Mouse (Mus musculus) forebrain, embryonic 13.5 days (tissue): ENCODE measurements at regions not wholly inside any gene's neighbourhood (a gene's known extent, or its start where the extent isn't known, plus 50 kb on each side); places are given as distances from the start of the nearest gene placed in this dataset.
"Not testable (repeated sequence)": the region's sequence is repeated elsewhere in the genome, so short reads cannot be mapped to it uniquely, and the experiment has no call there.

Experiments
- ATAC-seq: fragments of 200-750 bp; cut with Nextera tagmentation; 2 replicates; pipeline ENCODE4 v1.8.0; 2017
- H3K27ac ChIP-seq: fragments of 300-500 bp; sonication (generic); 2 replicates; pipeline ENCODE4 v1.5.1; 2015; ENCODE audit warnings: inconsistent platforms, mild to moderate bottlenecking, moderate library complexity
- H3K27me3 ChIP-seq: fragments of 300-500 bp; sonication (generic); 2 replicates; pipeline ENCODE4 v1.6.1; 2015; ENCODE audit warnings: mild to moderate bottlenecking, inconsistent platforms
- H3K36me3 ChIP-seq: fragments of 300-500 bp; sonication (generic); 2 replicates; pipeline ENCODE4 v1.6.1; 2015; ENCODE audit warnings: mild to moderate bottlenecking, inconsistent platforms; ENCODE audit not compliant: poor library complexity, severe bottlenecking
- H3K4me1 ChIP-seq: fragments of 300-500 bp; sonication (generic); 2 replicates; pipeline ENCODE4 v1.6.1; 2015; ENCODE audit warnings: inconsistent platforms
- H3K4me2 ChIP-seq: fragments of 300-500 bp; sonication (generic); 2 replicates; pipeline ENCODE4 v1.6.1; 2015; ENCODE audit warnings: inconsistent platforms, mild to moderate bottlenecking, moderate library complexity
- H3K4me3 ChIP-seq: fragments of 300-500 bp; sonication (generic); 2 replicates; pipeline ENCODE4 v1.5.1; 2015; ENCODE audit warnings: mild to moderate bottlenecking, inconsistent platforms
- H3K9ac ChIP-seq: fragments of 300-500 bp; sonication (generic); 2 replicates; pipeline ENCODE4 v1.6.1; 2015; ENCODE audit warnings: mild to moderate bottlenecking, inconsistent platforms
- H3K9me3 ChIP-seq: fragments of 300-500 bp; sonication (generic); replicated peaks from 2 replicates; pipeline ENCODE4 v1.6.1; 2016; ENCODE audit warnings: inconsistent platforms
- whole genome bisulfite sequencing: fragments of 180-500 bp; shearing (Covaris S2); methylation state at CpG from one replicate; pipeline ENCODE4 v1.1.7; 2015; 5-methylcytosine and 5-hydroxymethylcytosine counted together

DNA sequence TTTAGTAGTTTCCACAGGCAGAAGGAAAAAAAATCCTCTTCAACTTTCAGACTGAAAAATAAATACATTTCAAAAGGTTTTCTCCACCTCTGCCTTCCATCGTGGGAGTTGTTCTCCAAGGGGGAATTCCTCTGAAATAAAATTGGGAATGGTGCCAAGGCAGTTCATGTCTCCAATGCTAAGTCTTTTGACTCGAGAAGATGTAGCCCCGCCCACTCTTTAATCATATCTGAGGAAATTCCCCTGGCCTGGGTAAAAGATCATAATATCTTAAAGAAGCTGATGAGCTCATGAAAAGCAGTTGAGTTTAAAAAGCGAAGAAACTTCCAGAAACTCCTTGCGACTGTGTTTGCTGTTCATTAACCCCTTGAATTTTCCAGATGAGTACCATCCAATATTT, 185.3 kb upstream of the Gm37988 start:
- no peak for ATAC-seq
- no peak overlapping the region for H3K27ac ChIP-seq
- no peaks in the 10 kb centered on the region for H3K36me3 ChIP-seq
- no peak overlapping the region for H3K4me2 ChIP-seq
- H3K9ac ChIP-seq = no peak overlapping the region
- H3K27me3 ChIP-seq = no peaks in the 10 kb centered on the region
- no peaks in the 10 kb centered on the region for H3K4me1 ChIP-seq
- H3K4me3 ChIP-seq = no peak overlapping the region
- H3K9me3 ChIP-seq = no peaks in the 10 kb centered on the region
- WGBS = 69% methylated on average over 5 of the region's 5 CpGs

DNA sequence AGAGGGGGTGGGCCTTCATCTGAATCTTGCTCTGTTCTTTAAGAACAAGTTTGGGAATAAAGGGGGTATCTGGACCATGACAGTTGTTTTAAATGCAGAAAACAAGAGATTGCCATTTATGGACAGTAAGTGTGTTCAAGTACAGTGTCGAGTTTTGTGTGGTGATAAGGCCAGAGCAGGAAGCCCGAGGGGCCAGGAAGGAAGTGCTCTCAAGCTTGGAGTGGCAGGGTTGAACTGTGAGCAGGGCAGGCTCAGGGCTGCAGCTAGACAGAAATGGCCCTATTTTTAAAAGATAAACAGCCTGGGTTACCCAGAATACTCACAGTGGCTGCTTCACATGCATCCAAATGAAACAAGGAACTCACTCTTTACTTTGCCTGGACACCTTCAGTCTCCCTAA, 184.4 kb upstream of the Gm37988 start:
- Histone ChIP-seq H3K27me3 (no peaks in the 10 kb centered on the region), H3K4me1 (no peaks in the 10 kb centered on the region), H3K27ac (no peak overlapping the region), H3K9ac (no peak overlapping the region), H3K9me3 (no peaks in the 10 kb centered on the region), H3K4me3 (no peak overlapping the region), H3K36me3 (no peaks in the 10 kb centered on the region), H3K4me2 (no peak overlapping the region)
- WGBS = 77% methylated on average over 2 of the region's 2 CpGs
- no peak for ATAC-seq

DNA sequence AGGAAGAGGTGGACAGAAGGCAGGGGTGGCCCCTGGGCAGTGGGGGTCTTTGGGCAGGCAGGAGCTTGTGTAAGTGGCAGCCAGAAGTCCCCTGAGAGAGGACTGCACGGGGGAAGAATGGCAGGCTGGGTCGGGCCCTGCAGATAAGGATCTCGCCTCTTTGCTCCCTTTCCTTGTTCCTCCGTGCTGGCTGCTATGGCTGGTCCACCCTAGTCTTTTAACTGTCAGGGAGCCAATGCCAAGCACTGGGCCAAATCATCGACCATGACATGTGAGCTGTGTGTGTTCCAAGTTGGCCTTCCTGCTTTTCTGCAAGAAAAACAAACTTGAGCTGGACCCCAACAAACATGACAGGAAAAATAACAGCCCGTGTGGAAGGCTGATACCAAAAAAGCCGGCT, 153.8 kb upstream of the Gm37988 start:
- H3K27ac ChIP-seq = no peak overlapping the region
- H3K9me3 ChIP-seq = no peaks in the 10 kb centered on the region
- no peak overlapping the region for H3K4me3 ChIP-seq
- 59% methylated on average over 7 of the region's 7 CpGs for WGBS
- H3K4me1 ChIP-seq = no peaks in the 10 kb centered on the region
- no peaks in the 10 kb centered on the region for H3K27me3 ChIP-seq
- no peak overlapping the region for H3K4me2 ChIP-seq
- H3K36me3 ChIP-seq = no peaks in the 10 kb centered on the region
- no peak overlapping the region for H3K9ac ChIP-seq
- no peak for ATAC-seq

DNA sequence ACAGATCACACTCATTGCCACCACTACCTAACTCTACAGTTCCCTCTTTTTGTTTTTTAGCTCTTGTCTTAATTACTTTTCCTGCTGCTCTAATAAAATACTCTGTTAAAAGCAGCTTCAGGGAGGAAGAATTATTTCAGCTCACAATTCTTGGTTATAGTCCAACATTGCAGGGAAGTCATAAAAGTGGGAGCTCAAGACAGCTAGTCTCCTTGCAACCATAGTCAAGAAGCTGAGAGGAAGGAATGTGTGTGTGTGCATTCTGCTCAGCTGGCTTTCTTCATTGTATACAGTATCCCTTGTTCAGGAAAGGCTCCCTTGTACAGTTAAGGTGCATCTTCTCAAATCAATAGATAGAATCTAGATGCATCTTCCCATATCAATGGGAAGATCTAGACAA, 152.4 kb upstream of the Gm37988 start:
- H3K9me3 ChIP-seq = no peaks in the 10 kb centered on the region
- ATAC-seq = no peak
- H3K4me2 ChIP-seq = no peak overlapping the region
- H3K27me3 ChIP-seq = no peaks in the 10 kb centered on the region
- no peaks in the 10 kb centered on the region for H3K36me3 ChIP-seq
- no peak overlapping the region for H3K27ac ChIP-seq
- H3K4me1 ChIP-seq = no peaks in the 10 kb centered on the region
- no peak overlapping the region for H3K9ac ChIP-seq
- H3K4me3 ChIP-seq = no peak overlapping the region

DNA sequence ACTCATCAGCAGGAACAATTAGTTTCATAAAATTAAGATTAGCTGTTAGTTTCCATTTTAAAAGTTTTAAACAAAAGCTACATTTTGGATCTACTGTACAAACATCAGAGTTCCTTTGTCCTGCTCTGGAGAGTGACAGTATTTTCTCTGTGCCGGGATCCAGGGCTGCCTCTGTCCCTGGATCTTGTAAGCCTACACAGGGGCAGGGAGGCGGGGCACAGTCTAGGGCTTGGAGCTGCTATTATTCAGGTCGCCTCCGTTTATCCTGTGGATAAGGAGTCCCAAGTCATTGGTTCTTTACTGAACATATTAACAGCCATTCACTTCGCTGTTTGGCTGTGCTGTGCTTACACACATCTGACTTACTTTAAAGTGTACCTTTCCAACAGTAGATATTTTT, 150.8 kb upstream of the Gm37988 start:
- 30% methylated on average over 5 of the region's 5 CpGs for WGBS
- peak; percentile 45; the same call in 1 of the 2 replicates for ATAC-seq
- Histone ChIP-seq H3K9me3 (no peaks in the 10 kb centered on the region), H3K4me1 (no peaks in the 10 kb centered on the region), H3K9ac (no peak overlapping the region), H3K27ac (no peak overlapping the region), H3K36me3 (no peaks in the 10 kb centered on the region), H3K27me3 (no peaks in the 10 kb centered on the region), H3K4me2 (no peak overlapping the region), H3K4me3 (no peak overlapping the region)

DNA sequence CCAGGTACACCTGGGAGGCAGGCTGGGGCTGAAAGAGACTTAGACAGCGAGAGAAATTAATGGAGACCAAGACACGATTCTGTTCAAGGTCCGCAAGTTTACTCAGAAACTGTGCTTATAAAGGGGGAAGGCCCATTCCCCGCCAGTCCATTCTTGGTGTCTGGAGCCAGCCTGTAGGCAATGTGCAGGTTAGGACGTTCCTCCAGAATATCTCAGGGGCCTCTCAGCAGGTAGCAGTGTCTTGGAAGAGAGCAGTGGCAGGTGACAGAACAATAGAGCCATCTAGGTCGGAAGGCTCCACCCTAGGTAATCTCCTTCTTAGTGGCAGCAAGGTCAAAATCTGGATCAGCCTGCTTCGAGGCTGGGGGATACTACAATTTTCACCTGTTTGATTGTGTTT, 147.6 kb upstream of the Gm37988 start:
- not testable (repeated sequence) for ATAC-seq, H3K4me3 ChIP-seq, H3K9ac ChIP-seq, H3K27ac ChIP-seq, H3K4me2 ChIP-seq, H3K9me3 ChIP-seq, H3K27me3 ChIP-seq, H3K4me1 ChIP-seq, H3K36me3 ChIP-seq
- WGBS = 80% methylated on average over 7 of the region's 7 CpGs

DNA sequence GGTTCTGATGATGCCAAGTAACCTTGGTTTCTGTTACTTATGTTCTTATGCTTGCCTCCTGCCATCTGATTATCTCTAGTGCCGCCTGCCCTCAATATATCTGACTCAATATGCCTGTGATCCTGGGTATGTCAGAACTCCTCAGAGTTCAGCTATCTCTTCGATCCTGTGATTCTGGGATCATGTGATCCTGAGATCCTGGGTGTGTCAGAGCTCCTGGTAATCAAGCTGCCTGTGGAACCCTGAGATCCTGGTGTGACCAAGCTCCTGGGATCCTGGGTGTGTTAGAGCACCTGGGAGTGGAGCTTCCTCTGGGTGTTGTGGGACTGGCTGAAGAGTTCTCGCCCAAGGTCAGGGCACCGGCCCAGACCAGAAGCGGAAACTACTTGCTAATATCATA, 147.1 kb upstream of the Gm37988 start:
- ATAC-seq, H3K9me3 ChIP-seq, H3K27me3 ChIP-seq, H3K9ac ChIP-seq, H3K4me2 ChIP-seq, H3K4me1 ChIP-seq, H3K27ac ChIP-seq, H3K36me3 ChIP-seq, H3K4me3 ChIP-seq: not testable (repeated sequence)
- WGBS = 91% methylated on average over 5 of the region's 5 CpGs

DNA sequence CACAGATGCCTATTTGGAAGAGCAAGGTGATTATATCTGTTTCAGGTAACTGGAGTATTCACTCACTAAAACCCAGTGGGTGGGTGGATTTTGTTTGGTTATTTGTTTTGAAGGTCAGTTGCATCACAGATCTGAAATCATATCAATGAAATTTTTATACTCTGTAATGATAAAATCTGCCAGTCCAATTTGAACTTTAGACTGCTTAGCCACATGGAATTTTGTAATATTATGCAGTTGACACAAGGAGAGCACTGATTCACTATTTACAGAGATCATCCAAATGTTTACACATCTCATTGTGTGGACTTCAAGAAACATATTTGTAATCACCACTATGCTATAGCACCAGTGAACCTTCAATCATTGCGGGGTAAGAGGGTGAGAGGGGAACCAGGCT, 145.9 kb upstream of the Gm37988 start:
- no peak overlapping the region for H3K4me3 ChIP-seq
- H3K9me3 ChIP-seq = no peaks in the 10 kb centered on the region
- no peak overlapping the region for H3K4me2 ChIP-seq
- H3K9ac ChIP-seq = no peak overlapping the region
- H3K27ac ChIP-seq = no peak overlapping the region
- no peaks in the 10 kb centered on the region for H3K4me1 ChIP-seq
- 93% methylated on average over 1 of the region's 1 CpGs for WGBS
- H3K36me3 ChIP-seq = no peaks in the 10 kb centered on the region
- no peak for ATAC-seq
- H3K27me3 ChIP-seq = no peaks in the 10 kb centered on the region

DNA sequence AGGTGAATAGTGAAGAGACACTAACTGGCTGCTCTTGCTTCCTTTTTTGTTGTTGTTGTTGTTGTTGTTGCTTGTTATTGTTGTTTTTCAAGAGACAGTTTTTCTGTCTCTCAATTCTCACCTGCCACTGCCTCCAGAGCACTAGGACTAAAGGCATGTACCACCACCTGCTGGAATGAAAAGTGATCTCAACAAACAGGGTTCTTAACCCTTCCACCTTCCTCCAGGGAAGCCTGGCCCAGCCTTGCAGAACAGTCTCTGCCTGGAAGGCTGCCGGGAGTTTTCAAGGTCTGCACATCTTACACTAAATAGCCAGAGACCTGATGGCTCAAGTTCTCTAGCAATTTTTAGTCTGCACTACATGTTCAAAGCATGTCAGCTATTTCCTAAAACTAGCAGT, 138.0 kb upstream of the Gm37988 start:
- H3K4me2 ChIP-seq = no peak overlapping the region
- no peaks in the 10 kb centered on the region for H3K4me1 ChIP-seq
- H3K4me3 ChIP-seq = no peak overlapping the region
- no peaks in the 10 kb centered on the region for H3K9me3 ChIP-seq
- H3K9ac ChIP-seq = no peak overlapping the region
- no peak for ATAC-seq
- H3K27ac ChIP-seq = no peak overlapping the region
- WGBS = 62% methylated on average over 1 of the region's 1 CpGs
- no peaks in the 10 kb centered on the region for H3K27me3 ChIP-seq
- no peaks in the 10 kb centered on the region for H3K36me3 ChIP-seq

DNA sequence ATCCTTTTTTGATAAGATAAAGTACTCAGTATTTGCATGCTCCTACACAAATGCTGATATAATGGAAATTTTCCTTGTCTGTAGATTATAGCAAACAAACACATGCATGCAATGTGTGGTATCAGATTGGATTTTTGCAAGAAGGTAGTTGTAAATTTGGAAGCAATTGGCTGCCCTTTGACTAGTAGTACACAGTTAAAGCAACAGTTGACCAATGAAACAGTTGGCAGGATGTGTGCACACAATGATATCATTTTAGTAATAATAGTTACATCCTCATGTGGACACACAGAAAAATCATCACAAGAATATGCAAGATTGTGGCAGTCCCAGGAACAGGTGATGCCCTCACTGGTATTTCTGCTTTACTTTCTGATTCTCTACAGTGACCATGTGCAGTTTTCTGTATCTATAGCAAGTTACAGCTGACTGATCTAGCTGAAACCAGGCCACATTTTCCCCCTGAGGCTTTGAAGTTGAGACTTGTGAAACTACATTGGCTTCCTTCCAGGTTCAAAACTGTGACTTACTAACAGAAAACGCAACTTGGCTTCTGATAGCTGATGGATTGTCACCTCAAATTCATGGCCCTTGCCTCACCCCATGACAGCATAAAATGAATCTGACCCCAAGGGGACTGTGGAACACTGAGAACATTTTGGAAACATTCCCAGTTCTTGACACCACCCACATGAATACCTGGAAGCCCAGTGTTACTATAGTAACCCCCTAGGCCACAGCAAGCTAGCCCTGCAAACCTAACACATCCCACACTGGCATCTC, 136.3 kb upstream of the Gm37988 start:
- no peak overlapping the region for H3K27ac ChIP-seq
- no peaks in the 10 kb centered on the region for H3K9me3 ChIP-seq
- no peaks in the 10 kb centered on the region for H3K4me1 ChIP-seq
- H3K27me3 ChIP-seq = no peaks in the 10 kb centered on the region
- 61% methylated on average over 1 of the region's 1 CpGs for WGBS
- H3K4me3 ChIP-seq = no peak overlapping the region
- H3K9ac ChIP-seq = no peak overlapping the region
- no peak overlapping the region for H3K4me2 ChIP-seq
- H3K36me3 ChIP-seq = no peaks in the 10 kb centered on the region
- ATAC-seq = no peak

DNA sequence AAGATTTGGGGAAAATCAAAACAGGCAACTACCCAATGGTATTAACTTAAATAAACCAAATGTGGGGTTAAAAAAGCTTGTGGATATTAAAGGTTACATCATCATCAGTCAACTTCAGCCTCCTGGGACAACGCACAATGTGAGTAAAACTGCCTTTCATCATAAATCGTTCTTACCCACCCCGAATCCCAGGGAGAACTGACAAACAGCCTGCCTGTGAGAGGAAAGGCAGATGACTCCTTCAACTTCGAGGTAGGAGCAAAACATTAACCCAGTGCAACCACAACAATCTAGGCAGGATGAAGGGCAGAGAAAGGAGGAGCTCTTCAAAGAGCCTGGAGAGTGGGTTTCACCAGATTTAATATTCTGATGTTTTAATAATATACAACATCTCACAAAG, 135.3 kb upstream of the Gm37988 start:
- Histone ChIP-seq H3K27ac (no peak overlapping the region), H3K36me3 (no peaks in the 10 kb centered on the region), H3K4me2 (no peak overlapping the region), H3K9ac (no peak overlapping the region), H3K27me3 (no peaks in the 10 kb centered on the region), H3K9me3 (no peaks in the 10 kb centered on the region), H3K4me1 (no peaks in the 10 kb centered on the region), H3K4me3 (no peak overlapping the region)
- 77% methylated on average over 4 of the region's 4 CpGs for WGBS
- no peak for ATAC-seq

DNA sequence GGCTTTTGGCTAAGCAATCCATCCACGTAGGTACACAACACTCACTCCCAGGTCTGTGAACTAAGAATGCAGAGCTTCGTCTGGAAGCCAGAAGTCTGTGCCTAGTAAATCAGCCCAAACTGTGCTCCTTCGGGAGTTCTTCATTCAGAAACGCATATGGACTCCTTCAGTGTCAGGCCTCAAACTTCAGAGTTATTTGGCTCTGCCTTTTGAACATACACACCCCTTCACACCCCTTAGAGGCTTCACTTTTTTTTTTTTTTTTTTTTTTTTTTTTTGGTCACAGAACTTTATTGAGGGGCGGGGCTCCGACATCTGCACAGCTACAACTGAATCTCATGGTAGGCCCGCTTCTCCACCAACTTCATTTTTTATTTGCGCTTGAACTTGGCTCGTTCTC, 120.1 kb upstream of the Gm37988 start:
- no peaks in the 10 kb centered on the region for H3K9me3 ChIP-seq
- H3K27ac ChIP-seq = no peak overlapping the region
- no peak overlapping the region for H3K9ac ChIP-seq
- H3K4me1 ChIP-seq = no peaks in the 10 kb centered on the region
- ATAC-seq = no peak
- no peak overlapping the region for H3K4me2 ChIP-seq
- H3K4me3 ChIP-seq = no peak overlapping the region
- no peaks in the 10 kb centered on the region for H3K27me3 ChIP-seq
- no peaks in the 10 kb centered on the region for H3K36me3 ChIP-seq
- 94% methylated on average over 9 of the region's 9 CpGs for WGBS

DNA sequence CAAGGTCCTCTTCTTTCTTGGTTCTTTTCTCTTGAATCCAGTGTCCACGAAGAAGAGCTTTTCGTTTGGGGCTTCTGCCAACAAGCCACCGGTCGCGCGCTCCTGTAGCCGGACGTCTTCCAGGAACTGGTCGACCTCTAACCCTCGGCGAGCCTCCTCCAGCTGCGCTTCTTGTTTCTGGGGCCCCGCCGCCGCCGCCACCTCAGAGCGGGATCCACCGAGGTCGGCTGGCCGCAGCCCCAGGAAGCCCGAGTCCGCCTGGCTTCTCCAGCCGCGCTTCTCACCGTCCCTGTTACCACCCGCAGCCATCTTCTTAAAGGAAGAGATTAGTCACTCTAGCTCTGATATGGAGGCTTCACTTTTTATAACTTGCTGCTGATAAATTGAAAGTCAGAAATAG, 118.6 kb upstream of the Gm37988 start:
- Histone ChIP-seq H3K27me3 (no peaks in the 10 kb centered on the region), H3K9ac (no peak overlapping the region), H3K4me3 (no peak overlapping the region), H3K4me2 (peak overlapping the region; percentile 18; the same call in 1 of the 2 replicates), H3K27ac (no peak overlapping the region), H3K36me3 (no peaks in the 10 kb centered on the region), H3K4me1 (no peaks in the 10 kb centered on the region), H3K9me3 (no peaks in the 10 kb centered on the region)
- WGBS = 23% methylated on average over 25 of the region's 26 CpGs
- ATAC-seq = no peak
